Mouse (Mus musculus) ES-E14 (cell line): ENCODE results near the gene Hdac4. TPM values are rescaled to one million over a fixed set of nuclear protein-coding genes. Genes with fewer than 3 reads are reported as not detected.

Experiments
- DNase-seq: peaks from one replicate; pipeline ENCODE4 v3.0.0-alpha.2; 2013; ENCODE audit warnings: low read depth, low spot score
- H3K27ac ChIP-seq: 2 replicates; pipeline ENCODE4 v1.5.1; 2012; ENCODE audit warnings: low read depth, mild to moderate bottlenecking, low read length, moderate library complexity, mixed read lengths; ENCODE audit not compliant: poor library complexity, insufficient read depth, severe bottlenecking
- H3K36me3 ChIP-seq: 2 replicates; pipeline ENCODE4 v1.6.1; 2012; ENCODE audit warnings: mild to moderate bottlenecking, low read length, moderate library complexity, mixed read lengths; ENCODE audit not compliant: control insufficient read depth, poor library complexity, insufficient read depth, severe bottlenecking
- H3K4me1 ChIP-seq, 2 experiments: fragments of 150-350 bp in 1 of 2; sonication (generic) in 1 of 2; 2 replicates each; pipeline ENCODE4 v1.6.1; 2012; ENCODE audit warnings: low read length in 2 of 2, mild to moderate bottlenecking in 1 of 2, mixed read lengths in 1 of 2; ENCODE audit not compliant: control insufficient read depth in 2 of 2, insufficient read depth in 2 of 2, poor library complexity in 1 of 2
- H3K4me3 ChIP-seq, 2 experiments: fragments of 150-350 bp in 1 of 2; sonication (generic) in 1 of 2; 2 replicates each; pipeline ENCODE4 v1.5.1; 2012; ENCODE audit warnings: low read length in 2 of 2, low read depth in 1 of 2, mild to moderate bottlenecking in 1 of 2, mixed read lengths in 1 of 2; ENCODE audit not compliant: insufficient read depth in 1 of 2, poor library complexity in 1 of 2, severe bottlenecking in 1 of 2
- H3K9ac ChIP-seq: 2 replicates; pipeline ENCODE4 v1.6.1; 2012; ENCODE audit warnings: low read depth, mild to moderate bottlenecking, low read length, mixed read lengths; ENCODE audit not compliant: poor library complexity, insufficient read depth, severe bottlenecking
- H3K9me3 ChIP-seq: fragments of 150-350 bp; sonication (generic); 2 replicates; pipeline ENCODE4 v1.6.1; 2012; ENCODE audit warnings: low read depth, mild to moderate bottlenecking, low read length; ENCODE audit not compliant: control insufficient read depth, insufficient read depth
- CHD2 ChIP-seq: IDR thresholded peaks from 2 replicates; pipeline ENCODE4 v1.6.1; 2014; ENCODE audit warnings: mild to moderate bottlenecking, low read depth, low read length, inconsistent platforms
- HCFC1 ChIP-seq: IDR thresholded peaks from 2 replicates; pipeline ENCODE4 v1.6.1; 2012; ENCODE audit warnings: low read length, inconsistent platforms, borderline replicate concordance; ENCODE audit not compliant: insufficient read depth
- MAFK ChIP-seq: IDR thresholded peaks from 2 replicates; pipeline ENCODE4 v1.6.1; 2014; ENCODE audit warnings: mild to moderate bottlenecking, low read depth, low read length, inconsistent platforms; ENCODE audit not compliant: insufficient read depth
- ZC3H11A ChIP-seq: IDR thresholded peaks from 2 replicates; pipeline ENCODE4 v1.6.1; 2012; ENCODE audit warnings: low read depth, mild to moderate bottlenecking, inconsistent platforms, low read length, borderline replicate concordance
- ZNF384 ChIP-seq: IDR thresholded peaks from 2 replicates; pipeline ENCODE4 v1.6.1; 2012; ENCODE audit warnings: low read depth, low read length, inconsistent platforms
- in situ Hi-C, 2 experiments: fragments of 600-800 bp; cut with MboI; formaldehyde crosslinking; loops; one replicate each; pipeline ENCODE4 v1.15.1; 2025; ENCODE audit warnings: low sequenced_read_pairs in 2 of 2, inconsistent platforms in 1 of 2; ENCODE audit not compliant: unreplicated experiment in 2 of 2
- total RNA-seq: library from RNA; depleted of rRNA; stranded (reverse); fragments of 300-350 nt; gene quantifications from 2 replicates; pipeline ENCODE4 v1.2.3, GENCODE M21; 2012

Hdac4 gene
- total RNA-seq, 1 experiment = 24.1 TPM

- H3K4me3 ChIP-seq = no peak overlapping the region
- no peak overlapping the region for H3K9ac ChIP-seq
- DNase-seq = no peak
- peaks cover 0 to 2% of the 10 kb centered on the region in 2 experiments; a peak in 1 of 4 replicates for H3K4me1 ChIP-seq
- H3K27ac ChIP-seq = no peak overlapping the region
- in situ Hi-C loops = no loop called here
- H3K36me3 ChIP-seq = no peaks in the 10 kb centered on the region
- H3K9me3 ChIP-seq = no peaks in the 10 kb centered on the region
- no peak for TF ChIP-seq CHD2
- no peak for TF ChIP-seq MAFK
- no peak for TF ChIP-seq ZC3H11A
- no peak for TF ChIP-seq ZNF384
- no peak for TF ChIP-seq HCFC1
Observed at GRCm38 (mm10) chr1:92043989-92044388, 151.5 kb downstream of the Hdac4 start.

DNA sequence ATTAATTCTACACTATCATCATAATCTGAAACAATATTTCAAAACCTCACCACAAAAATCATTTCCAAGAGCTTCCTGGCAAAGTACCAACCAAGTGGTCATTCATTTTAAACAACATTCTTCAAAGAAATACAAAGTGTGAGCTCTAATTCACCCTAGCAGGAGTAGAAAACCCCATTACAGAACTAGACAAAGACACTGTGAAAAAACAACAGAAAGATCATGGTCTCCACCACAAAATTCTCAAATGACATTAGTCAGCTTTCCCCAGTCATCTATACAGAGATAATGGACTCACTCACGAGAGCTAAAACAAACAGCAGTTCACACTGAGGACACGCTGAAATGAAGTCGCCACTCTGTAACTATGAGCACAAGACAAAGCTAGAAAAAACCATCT, 153.4 kb downstream of the Hdac4 start:
- H3K9ac ChIP-seq = no peak overlapping the region
- H3K36me3 ChIP-seq = no peaks in the 10 kb centered on the region
- H3K27ac ChIP-seq = no peak overlapping the region
- DNase-seq = no peak
- no peaks in the 10 kb centered on the region for H3K4me1 ChIP-seq
- no peaks in the 10 kb centered on the region for H3K9me3 ChIP-seq
- no peak for TF ChIP-seq CHD2
- TF ChIP-seq ZNF384 = no peak
- no peak for TF ChIP-seq ZC3H11A
- no peak for TF ChIP-seq MAFK
- TF ChIP-seq HCFC1 = no peak
- in situ Hi-C loops = no loop called here
- no peak overlapping the region for H3K4me3 ChIP-seq

DNA sequence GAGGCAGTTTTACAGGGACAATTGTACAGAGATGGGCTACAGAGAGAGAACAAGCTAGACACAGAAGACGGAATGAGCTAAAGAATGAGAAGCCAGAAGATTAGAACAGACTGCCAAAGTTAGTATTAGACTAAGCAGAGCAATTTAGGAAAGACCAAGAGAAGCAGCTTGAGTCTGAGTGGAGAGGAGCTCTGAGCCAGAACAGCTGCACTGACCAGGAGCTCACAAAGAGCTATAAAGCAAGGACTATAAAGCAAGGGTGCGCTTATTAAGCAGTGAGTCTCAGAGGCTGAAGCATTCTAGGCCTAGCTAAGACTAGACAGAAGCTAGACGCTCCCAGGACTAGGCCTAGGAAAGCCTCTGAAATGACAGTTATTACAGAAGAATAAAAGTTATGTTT, 154.2 kb downstream of the Hdac4 start:
- H3K36me3 ChIP-seq = no peaks in the 10 kb centered on the region
- H3K4me3 ChIP-seq = no peak overlapping the region
- no peak for DNase-seq
- no peak overlapping the region for H3K27ac ChIP-seq
- no peaks in the 10 kb centered on the region for H3K9me3 ChIP-seq
- H3K4me1 ChIP-seq = no peaks in the 10 kb centered on the region
- H3K9ac ChIP-seq = no peak overlapping the region
- no peak for TF ChIP-seq MAFK
- no peak for TF ChIP-seq ZC3H11A
- TF ChIP-seq HCFC1 = no peak
- no peak for TF ChIP-seq CHD2
- TF ChIP-seq ZNF384 = no peak
- in situ Hi-C loops = no loop called here

GRCm38 (mm10) chr1:92038714-92039113, 156.8 kb downstream of the Hdac4 start:
- Histone ChIP-seq H3K4me1 (no peaks in the 10 kb centered on the region), H3K4me3 (no peak overlapping the region), H3K27ac (no peak overlapping the region), H3K9me3 (no peaks in the 10 kb centered on the region), H3K36me3 (no peaks in the 10 kb centered on the region), H3K9ac (no peak overlapping the region)
- no peak for DNase-seq
- in situ Hi-C loops = no loop called here
- TF ChIP-seq ZC3H11A (no peak), MAFK (no peak), HCFC1 (no peak), CHD2 (no peak), ZNF384 (no peak)

DNA sequence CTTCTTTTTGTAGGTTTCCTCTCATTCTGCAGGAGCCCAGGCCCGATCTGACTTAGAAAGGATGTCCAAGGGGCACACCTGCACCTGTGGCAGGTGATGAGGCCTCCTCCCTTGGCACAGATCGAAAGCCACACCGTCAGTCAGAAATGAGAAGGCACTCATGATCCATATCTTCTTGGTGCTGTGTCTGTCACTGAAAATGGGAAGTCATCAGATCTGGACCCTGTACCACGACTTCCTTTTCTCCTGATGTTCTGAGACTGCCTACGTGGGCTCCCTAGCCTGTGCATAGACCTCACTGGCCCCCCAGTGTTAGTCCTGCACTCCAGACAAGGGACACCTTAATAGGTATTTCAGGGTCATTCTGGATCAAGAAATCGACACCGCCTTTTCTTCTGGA, 158.5 kb downstream of the Hdac4 start:
- no peak for DNase-seq
- Histone ChIP-seq H3K36me3 (no peaks in the 10 kb centered on the region), H3K27ac (no peak overlapping the region), H3K9ac (no peak overlapping the region), H3K9me3 (no peaks in the 10 kb centered on the region), H3K4me1 (no peaks in the 10 kb centered on the region), H3K4me3 (no peak overlapping the region)
- in situ Hi-C loops = no loop called here
- TF ChIP-seq HCFC1 (no peak), ZNF384 (no peak), MAFK (no peak), ZC3H11A (no peak), CHD2 (no peak)
